ENCODE assay signal across 19 mouse cellular contexts in genomic region chr6:139135693-139136092, GRCm38 (mm10).
DNase-seq lines count a peak whose midpoint lies in the region; ATAC-seq lines count a peak whose summit lies in the region.
"Had no signal": no experiment of that assay in that cellular context is flagged by ENCODE, and none has a peak within 500 bp of the region (broad histone marks: within the 10 kb centered on the region; RNA-seq: fewer than 3 reads in every experiment).

No protein-coding gene starts in this region.

- H3K9me3 ChIP-seq in embryonic facial prominence, embryonic 13.5 days = no peaks in the 10 kb centered on the region
- H3K9me3 ChIP-seq in embryonic facial prominence, embryonic 10.5 days = no peaks in the 10 kb centered on the region
- no peaks in the 10 kb centered on the region for H3K9me3 ChIP-seq in embryonic facial prominence, embryonic 14.5 days (ENCODE audit: control insufficient read depth, low read length)

- ATAC-seq in embryonic facial prominence, embryonic 13.5 days (ENCODE audit: insufficient number of reproducible peaks, insufficient read depth, low FRiP score, low TSS enrichment, low read depth) = 0 out of 2 replicates have a peak, but pooled peaks have one; percentile 52
- peak; percentile 37; the same call in 1 of the 2 replicates for ATAC-seq in embryonic facial prominence, embryonic 14.5 days (ENCODE audit: low read depth)
- ATAC-seq: activated CD4-positive, CD25-positive, alpha-beta regulatory T cell, adult 4 months; CD4-positive, CD25-positive, alpha-beta regulatory T cell, adult 4 months; Patski had no signal

- no peak overlapping the region for H3K4me3 ChIP-seq in embryonic facial prominence, embryonic 13.5 days
- no peak overlapping the region for H3K4me3 ChIP-seq in embryonic facial prominence, embryonic 10.5 days
- H3K4me3 ChIP-seq in embryonic facial prominence, embryonic 14.5 days (ENCODE audit: low read depth, low read length) = no peak overlapping the region

- no peak overlapping the region for H3K27ac ChIP-seq in embryonic facial prominence, embryonic 13.5 days
- no peak overlapping the region for H3K27ac ChIP-seq in embryonic facial prominence, embryonic 10.5 days (replicated peaks)
- H3K27ac ChIP-seq in embryonic facial prominence, embryonic 14.5 days (replicated peaks; ENCODE audit: low read depth, low read length) = no peak overlapping the region

- no peak overlapping the region for H3K4me2 ChIP-seq in embryonic facial prominence, embryonic 13.5 days
- H3K4me2 ChIP-seq in embryonic facial prominence, embryonic 14.5 days (ENCODE audit: low read depth, low read length) = no peak overlapping the region

- DNase-seq in embryonic facial prominence, embryonic 10.5 days (ENCODE audit: low spot score) = no peak
- peak; percentile 64 for DNase-seq in embryonic facial prominence, embryonic 14.5 days (ENCODE audit: low spot score)
- DNase-seq in urinary bladder, postnatal 4 days (ENCODE audit: low spot score in 2 of 2) = no peak
- DNase-seq: adrenal gland, adult 2 months; adrenal gland, adult 8-10 months; adrenal gland, postnatal 10 days; adrenal gland, postnatal 14 days; adrenal gland, postnatal 25 days; adrenal gland, postnatal 36 days; B cell, adult 2 months; cerebellum, adult 11 months; cerebellum, adult 11-12 months; cerebellum, adult 18-20 months had no signal

- 70% methylated on average over 1 of the region's 6 CpGs for WGBS in embryonic facial prominence, embryonic 13.5 days
- 84% methylated on average over 6 of the region's 6 CpGs for WGBS in embryonic facial prominence, embryonic 10.5 days
- WGBS in embryonic facial prominence, embryonic 14.5 days = 62% methylated on average over 6 of the region's 6 CpGs

- no peaks in the 10 kb centered on the region for H3K36me3 ChIP-seq in embryonic facial prominence, embryonic 13.5 days
- no peaks in the 10 kb centered on the region for H3K36me3 ChIP-seq in embryonic facial prominence, embryonic 10.5 days (replicated peaks)
- H3K36me3 ChIP-seq in embryonic facial prominence, embryonic 14.5 days (ENCODE audit: control insufficient read depth, insufficient read depth, low read length) = no peaks in the 10 kb centered on the region
- H3K36me3 ChIP-seq: G1E had no signal

- H3K9ac ChIP-seq in embryonic facial prominence, embryonic 13.5 days = no peak overlapping the region
- H3K9ac ChIP-seq in embryonic facial prominence, embryonic 14.5 days (ENCODE audit: low read depth, low read length) = no peak overlapping the region

- no peaks in the 10 kb centered on the region for H3K27me3 ChIP-seq in embryonic facial prominence, embryonic 13.5 days
- H3K27me3 ChIP-seq in embryonic facial prominence, embryonic 10.5 days (replicated peaks; ENCODE audit: low read depth, poor library complexity, severe bottlenecking) = no peaks in the 10 kb centered on the region
- H3K27me3 ChIP-seq in embryonic facial prominence, embryonic 14.5 days (replicated peaks; ENCODE audit: control insufficient read depth, insufficient read depth, low read length) = no peaks in the 10 kb centered on the region
- H3K27me3 ChIP-seq: CH12.LX, Patski had no signal

- H3K4me1 ChIP-seq in embryonic facial prominence, embryonic 13.5 days = no peaks in the 10 kb centered on the region
- no peaks in the 10 kb centered on the region for H3K4me1 ChIP-seq in embryonic facial prominence, embryonic 10.5 days
- no peaks in the 10 kb centered on the region for H3K4me1 ChIP-seq in embryonic facial prominence, embryonic 14.5 days (ENCODE audit: control insufficient read depth, insufficient read depth, low read length)
